Comparison of ENCODE assay signal across 13 mouse cellular contexts in the genomic region with DNA sequence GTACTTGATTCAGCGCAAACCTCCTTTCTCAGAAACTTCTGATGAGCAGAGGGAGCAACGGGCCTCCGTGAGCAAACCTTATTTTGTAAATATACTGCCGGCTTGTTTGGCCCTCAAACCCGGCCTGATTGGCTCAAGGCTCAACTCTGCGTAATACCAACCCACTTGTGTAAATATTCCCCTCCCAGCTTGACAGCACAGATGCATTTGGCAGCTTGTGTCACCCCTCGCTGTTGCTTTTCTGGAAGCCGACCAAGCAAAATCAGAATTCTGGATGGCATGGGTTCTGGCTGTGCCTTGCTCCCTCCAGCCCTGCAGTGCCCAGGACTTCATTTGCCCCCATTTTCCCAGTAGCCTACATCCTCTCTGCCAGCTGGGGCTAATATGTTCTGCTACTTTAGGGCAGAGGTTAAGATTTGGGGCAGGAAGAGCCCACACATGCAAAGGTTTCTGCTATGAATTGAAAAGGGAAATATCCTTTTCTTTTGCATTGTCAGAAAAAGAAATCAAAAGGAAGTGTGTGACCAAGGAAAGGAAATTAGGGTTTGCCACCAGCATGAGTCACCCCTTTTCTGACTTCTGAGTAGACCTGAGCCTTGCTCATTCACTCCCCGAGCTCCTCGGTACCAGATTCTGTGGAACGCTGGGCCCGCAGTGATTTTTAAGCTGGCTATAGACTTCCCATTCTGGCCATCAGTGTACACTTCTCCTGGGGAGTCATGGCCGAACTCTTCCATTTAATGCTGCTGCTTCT. TPM values are rescaled to one million over a fixed set of nuclear protein-coding genes. Genes with fewer than 3 reads are reported as not detected.
DNase-seq lines count a peak whose midpoint lies in the region; ATAC-seq and TF ChIP-seq lines count a peak whose summit lies in the region.
"Had no signal": no experiment of that assay in that cellular context is flagged by ENCODE, and none has a peak within 500 bp of the region (broad histone marks: within the 10 kb centered on the region; RNA-seq: fewer than 3 reads in every experiment).

No protein-coding gene starts in this region.

- no peaks in the 10 kb centered on the region for H3K27me3 ChIP-seq in midbrain, embryonic 13.5 days
- no peaks in the 10 kb centered on the region for H3K27me3 ChIP-seq in midbrain, embryonic 10.5 days (ENCODE audit: low read depth, poor library complexity, severe bottlenecking)
- H3K27me3 ChIP-seq in lung, embryonic 14.5 days (ENCODE audit: insufficient read depth, low read length): no peaks in the 10 kb centered on the region
- H3K27me3 ChIP-seq in kidney, embryonic 14.5 days (ENCODE audit: control insufficient read depth, insufficient read depth, low read length): no peaks in the 10 kb centered on the region
- H3K27me3 ChIP-seq: embryonic facial prominence, embryonic 12.5 days had no signal

- WGBS in midbrain, embryonic 13.5 days: 82% methylated on average over 13 of the region's 13 CpGs
- 84% methylated on average over 13 of the region's 13 CpGs for WGBS in midbrain, embryonic 10.5 days
- 44% methylated on average over 13 of the region's 13 CpGs for WGBS in lung, embryonic 14.5 days
- WGBS in kidney, embryonic 14.5 days: 77% methylated on average over 13 of the region's 13 CpGs

- peak; percentile 70 to 80 for DNase-seq in cerebellum, postnatal 10 days
- no peak for DNase-seq in cerebellum, adult 9-10 months
- DNase-seq in midbrain, embryonic 10.5 days (ENCODE audit: low spot score): no peak
- peak; percentile 81 for DNase-seq in brain, embryonic 14.5 days (ENCODE audit: low read depth)
- peak; percentile 61 for DNase-seq in lung, embryonic 14.5 days
- DNase-seq in adipocyte (ENCODE audit: low spot score): no peak
- DNase-seq: gastrocnemius, postnatal 10 days; kidney, adult 2 months had no signal

- H3K4me1 ChIP-seq in midbrain, embryonic 13.5 days (replicated peaks): peaks cover 61% of the 10 kb centered on the region
- peaks cover 85% of the 10 kb centered on the region for H3K4me1 ChIP-seq in midbrain, embryonic 10.5 days
- H3K4me1 ChIP-seq in lung, embryonic 14.5 days (ENCODE audit: insufficient read depth): no peaks in the 10 kb centered on the region
- H3K4me1 ChIP-seq in kidney, embryonic 14.5 days (ENCODE audit: control insufficient read depth, insufficient read depth, low read length): no peaks in the 10 kb centered on the region
- H3K4me1 ChIP-seq: embryonic facial prominence, embryonic 12.5 days had no signal

- no peak overlapping the region for H3K4me2 ChIP-seq in midbrain, embryonic 13.5 days (replicated peaks)
- no peak overlapping the region for H3K4me2 ChIP-seq in lung, embryonic 14.5 days
- H3K4me2 ChIP-seq in kidney, embryonic 14.5 days (replicated peaks; ENCODE audit: low read depth, low read length): no peak overlapping the region
- H3K4me2 ChIP-seq: embryonic facial prominence, embryonic 12.5 days had no signal

- H3K36me3 ChIP-seq in midbrain, embryonic 13.5 days: no peaks in the 10 kb centered on the region
- no peaks in the 10 kb centered on the region for H3K36me3 ChIP-seq in midbrain, embryonic 10.5 days
- H3K36me3 ChIP-seq in lung, embryonic 14.5 days (ENCODE audit: insufficient read depth): no peaks in the 10 kb centered on the region
- H3K36me3 ChIP-seq in kidney, embryonic 14.5 days (ENCODE audit: control insufficient read depth, insufficient read depth, low read length): no peaks in the 10 kb centered on the region
- H3K36me3 ChIP-seq: embryonic facial prominence, embryonic 12.5 days; limb, embryonic 10.5 days had no signal

- no peaks in the 10 kb centered on the region for H3K9me3 ChIP-seq in midbrain, embryonic 13.5 days
- no peaks in the 10 kb centered on the region for H3K9me3 ChIP-seq in midbrain, embryonic 10.5 days (replicated peaks)
- no peaks in the 10 kb centered on the region for H3K9me3 ChIP-seq in lung, embryonic 14.5 days (ENCODE audit: low read depth, low read length)
- no peaks in the 10 kb centered on the region for H3K9me3 ChIP-seq in kidney, embryonic 14.5 days (ENCODE audit: control insufficient read depth, low read length)
- H3K9me3 ChIP-seq: embryonic facial prominence, embryonic 12.5 days; limb, embryonic 10.5 days had no signal

- no peak for TF ChIP-seq POLR2A in brain, embryonic 14.5 days (IDR thresholded peaks at IDR 0.05; ENCODE audit: borderline replicate concordance, extremely low read depth, insufficient read depth, insufficient read length, poor library complexity, severe bottlenecking)

- TF ChIP-seq CTCF in brain, embryonic 14.5 days (IDR thresholded peaks at IDR 0.05; ENCODE audit: borderline replicate concordance, extremely low read depth, insufficient read depth, insufficient read length): no peak
- no peak for TF ChIP-seq CTCF in lung, embryonic 14.5 days (IDR thresholded peaks at IDR 0.05; ENCODE audit: low read depth)

- no peak overlapping the region for H3K4me3 ChIP-seq in midbrain, embryonic 13.5 days (replicated peaks)
- H3K4me3 ChIP-seq in midbrain, embryonic 10.5 days: no peak overlapping the region
- no peak overlapping the region for H3K4me3 ChIP-seq in lung, embryonic 14.5 days (ENCODE audit: low read depth, low read length)
- no peak overlapping the region for H3K4me3 ChIP-seq in kidney, embryonic 14.5 days (ENCODE audit: low read length)
- H3K4me3 ChIP-seq: embryonic facial prominence, embryonic 12.5 days; limb, embryonic 10.5 days; megakaryocyte, embryonic 14.5 days had no signal

- no peak for ATAC-seq in midbrain, embryonic 13.5 days
- ATAC-seq in lung, embryonic 14.5 days (ENCODE audit: insufficient read depth): peak; percentile 31; the same call in 1 of the 2 replicates
- no peak for ATAC-seq in kidney, embryonic 14.5 days (ENCODE audit: low FRiP score, low TSS enrichment)

- peak overlapping the region; percentile 68 for H3K27ac ChIP-seq in midbrain, embryonic 13.5 days
- H3K27ac ChIP-seq in midbrain, embryonic 10.5 days (replicated peaks): no peak overlapping the region
- no peak overlapping the region for H3K27ac ChIP-seq in lung, embryonic 14.5 days (ENCODE audit: low read depth)
- H3K27ac ChIP-seq in kidney, embryonic 14.5 days (ENCODE audit: low read depth, low read length): no peak overlapping the region
- H3K27ac ChIP-seq: embryonic facial prominence, embryonic 12.5 days; limb, embryonic 10.5 days had no signal

- 0 out of 2 replicates have a peak overlapping the region, but pooled peaks have one; percentile 24 for H3K9ac ChIP-seq in midbrain, embryonic 13.5 days (replicated peaks)
- no peak overlapping the region for H3K9ac ChIP-seq in lung, embryonic 14.5 days
- no peak overlapping the region for H3K9ac ChIP-seq in kidney, embryonic 14.5 days (ENCODE audit: low read depth, low read length)
- H3K9ac ChIP-seq: embryonic facial prominence, embryonic 12.5 days had no signal

RNA-seq across cellular contexts. Expression of a gene that starts 29.0 kb away (rescaled TPM):
- polyA plus RNA-seq in midbrain, embryonic 13.5 days (2015; fragmentation: Nextera tagmentation; extraction: Ambion mirVana): 38.8 and 44.2 TPM in 2 replicates
- polyA plus RNA-seq in midbrain, embryonic 10.5 days (2016; fragmentation: Nextera tagmentation; extraction: Ambion mirVana): 45.5 and 52.3 TPM in 2 replicates
- polyA plus RNA-seq in brain, embryonic 14.5 days (2012; rRNA removed): 67.0 and 70.4 TPM in 2 replicates
- 4.3 and 4.6 TPM in 2 replicates for polyA plus RNA-seq in lung, embryonic 14.5 days (2014; fragmentation: Nextera tagmentation; extraction: Ambion mirVana)
- 1.2 and 2.9 TPM in 2 replicates for polyA plus RNA-seq in kidney, embryonic 14.5 days (2014; fragmentation: Nextera tagmentation; extraction: Ambion mirVana)

Comparison
In these comparisons a context has a peak if more than half of its experiments do, and no peak if none do; other contexts are left out.
1. DNase-seq: peak in cerebellum, postnatal 10 days (2 of 2), brain, embryonic 14.5 days (single experiment) and lung, embryonic 14.5 days (single experiment); none in cerebellum, adult 9-10 months (single experiment), midbrain, embryonic 10.5 days (single experiment) and adipocyte (single experiment).